Mouse (Mus musculus) stomach, embryonic 14.5 days (tissue): Measurements from ENCODE around the gene Phactr2. TPM values are rescaled to one million over a fixed set of nuclear protein-coding genes. Genes with fewer than 3 reads are reported as not detected.

Experiments used
- ATAC-seq: fragments of 200-750 bp; cut with Nextera tagmentation; 2 replicates; pipeline ENCODE4 v1.8.0; 2017; ENCODE audit warnings: low read depth, moderate TSS enrichment; ENCODE audit not compliant: insufficient number of reproducible peaks, insufficient read depth, low FRiP score
- H3K27ac ChIP-seq: fragments of 300-500 bp; sonication (generic); 2 replicates; pipeline ENCODE4 v1.5.1; 2014; ENCODE audit warnings: mild to moderate bottlenecking, low read length, moderate library complexity, mixed read lengths
- H3K27me3 ChIP-seq: fragments of 300-500 bp; sonication (generic); 2 replicates; pipeline ENCODE4 v1.6.1; 2014; ENCODE audit warnings: low read length, control low read depth, mixed read lengths; ENCODE audit not compliant: control insufficient read depth, insufficient read depth
- H3K36me3 ChIP-seq: fragments of 300-500 bp; sonication (generic); 2 replicates; pipeline ENCODE4 v1.6.1; 2014; ENCODE audit warnings: mild to moderate bottlenecking, control low read depth, low read length, moderate library complexity, mixed read lengths; ENCODE audit not compliant: control insufficient read depth, insufficient read depth
- H3K4me1 ChIP-seq: fragments of 300-500 bp; sonication (generic); 2 replicates; pipeline ENCODE4 v1.6.1; 2014; ENCODE audit warnings: low read length, control low read depth, mixed read lengths; ENCODE audit not compliant: control insufficient read depth, insufficient read depth
- H3K4me2 ChIP-seq: fragments of 300-500 bp; sonication (generic); replicated peaks from 2 replicates; pipeline ENCODE4 v1.6.1; 2014; ENCODE audit warnings: low read depth, low read length, control low read depth
- H3K4me3 ChIP-seq: fragments of 300-500 bp; sonication (generic); 2 replicates; pipeline ENCODE4 v1.5.1; 2014; ENCODE audit warnings: low read depth, low read length, control low read depth
- H3K9ac ChIP-seq: fragments of 300-500 bp; sonication (generic); replicated peaks from 2 replicates; pipeline ENCODE4 v1.6.1; 2014; ENCODE audit warnings: low read depth, mild to moderate bottlenecking, control low read depth, low read length, moderate library complexity, mixed read lengths
- H3K9me3 ChIP-seq: fragments of 300-500 bp; sonication (generic); 2 replicates; pipeline ENCODE4 v1.6.1; 2016; ENCODE audit warnings: low read depth, low read length, control low read depth; ENCODE audit not compliant: control insufficient read depth
- WGBS: fragments of 180-500 bp; shearing (Covaris S2); extraction: QIAGEN DNeasy Blood & Tissue Kit; methylation state at CpG from one replicate; pipeline ENCODE4 v1.1.7; 2014; 5-methylcytosine and 5-hydroxymethylcytosine counted together
- polyA plus RNA-seq: library from polyadenylated mRNA; unstranded; fragments of >200 nt; fragmentation: Nextera tagmentation; extraction: Ambion mirVana; gene quantifications from 2 replicates; pipeline ENCODE4 v1.2.1, GENCODE M21; 2014

The Phactr2 gene
- polyA plus RNA-seq, 1 experiment from 2014 or later = 48.8 TPM

DNA sequence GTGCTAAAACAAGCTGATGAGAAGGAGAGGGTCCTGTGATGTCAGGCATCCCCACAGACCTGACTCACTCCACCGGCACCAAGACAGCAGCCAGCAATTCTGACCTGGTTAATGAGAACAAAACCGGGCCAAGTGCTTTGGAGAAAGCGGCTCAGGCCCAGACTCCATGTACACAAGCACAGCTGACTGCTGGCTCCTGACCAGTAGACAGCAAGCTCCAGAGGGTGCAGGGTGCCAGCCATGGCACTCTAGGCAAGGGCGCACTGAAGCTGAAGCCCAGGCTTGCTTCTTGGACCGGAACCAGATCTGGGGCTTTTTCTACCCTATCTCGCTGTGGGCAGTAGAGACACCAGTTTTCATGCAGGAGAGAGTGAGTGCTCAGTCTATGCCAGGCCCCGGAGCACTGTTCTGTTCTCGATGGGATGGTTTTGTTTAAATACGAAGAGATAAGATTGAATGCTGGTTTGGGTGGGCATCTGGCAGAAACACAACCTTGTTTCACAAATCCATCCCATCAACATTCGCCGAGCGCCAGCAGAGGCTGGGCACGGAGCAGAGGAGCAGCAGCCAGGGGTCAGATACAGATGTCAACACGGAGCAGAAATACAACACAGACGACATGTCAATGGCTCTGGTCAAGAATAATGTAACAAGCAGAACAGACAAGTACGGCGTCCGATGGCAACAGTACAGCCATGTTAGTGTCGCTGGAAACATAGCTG is 61.8 kb downstream of the Phactr2 start:
- WGBS = 81% methylated on average over 19 of the region's 19 CpGs
- Histone ChIP-seq H3K27ac (no peak overlapping the region), H3K9ac (no peak overlapping the region), H3K4me2 (no peak overlapping the region), H3K27me3 (no peaks in the 10 kb centered on the region), H3K9me3 (no peaks in the 10 kb centered on the region), H3K4me1 (no peaks in the 10 kb centered on the region), H3K4me3 (no peak overlapping the region), H3K36me3 (no peaks in the 10 kb centered on the region)
- ATAC-seq = no peak

DNA sequence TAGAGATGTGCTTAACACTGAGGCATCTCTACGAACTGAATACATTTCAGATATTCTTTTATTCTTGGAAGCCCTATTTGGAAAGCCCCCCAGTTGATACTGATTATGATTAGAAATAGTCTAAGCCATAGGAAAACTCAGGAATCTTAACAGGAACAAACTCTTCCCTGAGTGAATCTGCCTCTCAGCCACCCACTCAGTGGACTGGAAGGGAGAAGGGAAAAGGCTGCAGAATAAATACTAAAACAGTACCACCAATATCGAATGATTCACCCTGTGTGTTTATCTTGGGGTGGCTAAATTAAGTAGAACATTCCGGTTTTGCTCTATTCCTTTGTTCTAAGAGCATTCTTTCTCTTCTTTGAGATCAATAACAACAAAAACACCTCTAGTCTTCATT is 63.2 kb downstream of the Phactr2 start:
- Histone ChIP-seq H3K27me3 (no peaks in the 10 kb centered on the region), H3K4me3 (no peak overlapping the region), H3K9ac (no peak overlapping the region), H3K36me3 (no peaks in the 10 kb centered on the region), H3K4me2 (no peak overlapping the region), H3K9me3 (no peaks in the 10 kb centered on the region), H3K27ac (no peak overlapping the region), H3K4me1 (no peaks in the 10 kb centered on the region)
- 82% methylated on average over 3 of the region's 3 CpGs for WGBS
- no peak for ATAC-seq

DNA sequence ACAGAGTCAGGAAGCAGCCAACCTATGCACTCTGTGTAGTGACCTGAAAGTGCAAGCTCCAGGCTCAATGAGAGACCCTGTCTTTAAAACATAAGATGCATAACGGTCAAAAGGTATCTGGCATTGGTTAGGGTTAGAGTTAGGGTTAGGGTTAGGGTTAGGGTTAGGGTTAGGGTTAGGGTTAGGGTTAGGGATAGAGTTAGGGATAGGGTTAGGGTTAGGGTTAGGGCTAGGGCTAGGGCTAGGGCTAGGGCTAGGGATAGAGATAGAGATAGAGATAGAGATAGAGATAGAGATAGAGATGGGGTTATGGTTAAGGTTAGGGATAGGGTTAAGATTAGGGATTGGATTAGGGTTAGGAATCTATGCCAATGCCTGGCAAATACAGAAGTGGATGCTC is 72.2 kb downstream of the Phactr2 start:
- no peak overlapping the region for H3K27ac ChIP-seq
- no peak overlapping the region for H3K4me3 ChIP-seq
- no peaks in the 10 kb centered on the region for H3K36me3 ChIP-seq
- H3K4me2 ChIP-seq = no peak overlapping the region
- H3K4me1 ChIP-seq = no peaks in the 10 kb centered on the region
- H3K9me3 ChIP-seq = no peaks in the 10 kb centered on the region
- WGBS = 79% methylated on average over 1 of the region's 1 CpGs
- no peak overlapping the region for H3K9ac ChIP-seq
- ATAC-seq = no peak
- no peaks in the 10 kb centered on the region for H3K27me3 ChIP-seq

DNA sequence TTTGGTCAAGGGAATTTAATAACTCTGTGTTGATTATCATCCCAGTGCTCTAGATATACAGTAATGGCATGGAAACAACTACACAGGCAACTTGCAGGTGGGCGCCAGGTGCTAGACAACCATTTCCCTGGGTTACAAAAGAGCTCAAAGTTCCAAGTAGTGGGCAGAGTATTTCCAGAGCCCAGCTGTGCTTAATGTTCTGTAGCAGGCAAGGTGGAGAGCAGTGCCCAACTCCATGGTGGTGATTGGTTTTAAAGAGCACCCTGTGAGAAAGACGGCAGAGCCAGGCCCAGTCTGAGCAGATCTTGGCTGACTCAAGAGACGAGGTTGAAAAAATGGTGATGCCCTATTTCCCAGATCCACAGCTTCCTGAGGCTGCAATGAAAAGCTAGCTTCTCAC is 78.5 kb downstream of the Phactr2 start:
- no peaks in the 10 kb centered on the region for H3K9me3 ChIP-seq
- H3K4me1 ChIP-seq = 0 out of 2 replicates have a peak, but pooled peaks cover 2% of the 10 kb centered on the region
- ATAC-seq = no peak
- no peaks in the 10 kb centered on the region for H3K27me3 ChIP-seq
- no peaks in the 10 kb centered on the region for H3K36me3 ChIP-seq
- H3K4me3 ChIP-seq = no peak overlapping the region
- 78% methylated on average over 3 of the region's 3 CpGs for WGBS
- H3K9ac ChIP-seq = no peak overlapping the region
- H3K27ac ChIP-seq = no peak overlapping the region
- no peak overlapping the region for H3K4me2 ChIP-seq

DNA sequence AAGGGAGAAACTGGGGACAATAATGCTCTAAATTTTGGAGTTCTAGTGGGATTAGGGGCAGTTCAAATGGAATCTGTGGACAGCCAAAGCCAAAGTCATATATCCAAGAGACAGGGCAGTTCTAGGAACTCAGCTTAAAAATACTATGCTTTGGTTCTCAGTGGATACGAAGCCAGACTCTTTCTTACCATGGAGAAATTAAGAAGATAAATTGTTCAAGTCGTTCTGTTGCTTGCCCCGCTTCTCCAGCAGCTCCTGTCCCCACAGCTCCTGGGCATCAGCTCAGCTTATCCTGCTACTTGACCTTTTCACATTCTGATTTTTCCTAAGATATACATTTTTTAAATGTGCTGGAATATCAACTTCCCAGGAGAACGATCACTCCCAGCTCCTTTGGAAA is 80.2 kb downstream of the Phactr2 start:
- H3K9ac ChIP-seq = no peak overlapping the region
- H3K27ac ChIP-seq = peak overlapping the region; percentile 62; the same call in 1 of the 2 replicates
- H3K36me3 ChIP-seq = no peaks in the 10 kb centered on the region
- WGBS = 37% methylated on average over 4 of the region's 4 CpGs
- H3K4me1 ChIP-seq = 0 out of 2 replicates have a peak, but pooled peaks cover 2% of the 10 kb centered on the region
- H3K9me3 ChIP-seq = no peaks in the 10 kb centered on the region
- no peaks in the 10 kb centered on the region for H3K27me3 ChIP-seq
- H3K4me3 ChIP-seq = no peak overlapping the region
- no peak overlapping the region for H3K4me2 ChIP-seq
- no peak for ATAC-seq

DNA sequence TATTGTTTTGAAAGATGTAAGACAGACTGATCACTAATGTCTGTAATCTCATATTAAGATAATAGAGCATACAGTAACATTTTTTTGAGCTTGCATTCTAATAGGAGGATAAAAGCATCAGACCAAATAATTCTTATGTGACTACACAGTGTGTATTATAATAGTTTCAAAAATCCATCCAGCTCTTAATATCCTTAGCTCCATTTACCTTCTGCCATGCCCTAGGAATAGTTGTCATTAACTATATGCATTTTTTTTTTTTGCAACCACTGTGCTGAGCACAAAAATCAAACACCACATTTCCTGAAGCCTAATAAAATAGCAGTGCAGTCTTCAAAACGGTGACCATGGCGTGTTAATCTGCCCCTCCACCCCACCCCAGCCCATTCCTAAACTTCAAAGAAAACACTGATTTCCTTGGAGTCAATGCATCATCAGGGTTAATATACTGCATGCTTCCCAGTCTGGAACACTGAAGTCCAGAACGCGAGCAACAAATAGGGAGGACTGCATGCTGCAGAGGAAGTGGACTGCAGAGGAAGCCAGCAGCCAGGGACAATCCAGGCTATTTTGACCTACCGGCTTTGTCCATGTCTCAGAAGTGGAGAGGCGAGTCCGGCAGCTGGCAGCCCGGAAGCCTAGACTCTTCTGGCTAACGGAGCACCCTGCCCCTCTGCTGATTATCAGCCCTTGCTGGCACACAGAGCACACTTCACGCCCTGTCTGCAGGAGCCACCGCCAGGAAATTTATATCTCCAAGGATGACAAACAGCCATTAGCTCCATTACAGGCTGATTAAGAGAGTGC is 85.9 kb downstream of the Phactr2 start:
- Histone ChIP-seq H3K9me3 (no peaks in the 10 kb centered on the region), H3K4me2 (peak overlapping the region; percentile 45), H3K4me1 (peaks cover 5% of the 10 kb centered on the region; the same call in 1 of the 2 replicates), H3K36me3 (no peaks in the 10 kb centered on the region), H3K27ac (peak overlapping the region; percentile 87), H3K4me3 (peak overlapping the region; percentile 24), H3K27me3 (no peaks in the 10 kb centered on the region), H3K9ac (peak overlapping the region; percentile 48)
- WGBS = 5% methylated on average over 11 of the region's 11 CpGs
- ATAC-seq = peak; percentile 56; the same call in 1 of the 2 replicates

DNA sequence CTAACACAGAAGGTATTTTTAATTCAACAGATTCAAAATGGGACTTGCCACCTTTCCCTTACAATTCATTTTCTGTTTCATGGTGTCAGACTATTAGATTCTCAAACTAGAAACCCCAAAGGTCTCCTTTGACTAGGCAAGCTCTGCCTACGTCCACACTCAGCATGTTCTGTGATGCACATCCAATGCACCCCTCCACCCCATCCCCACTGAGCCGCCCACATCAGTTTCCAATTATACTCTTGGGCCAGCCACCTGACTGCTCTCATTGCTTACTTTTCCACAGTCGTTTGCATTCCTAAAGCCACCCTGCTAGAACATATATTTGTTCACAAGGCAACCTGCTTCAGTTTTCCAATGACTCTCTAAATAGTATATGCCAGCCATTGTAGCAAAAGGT is 89.3 kb downstream of the Phactr2 start:
- no peak overlapping the region for H3K27ac ChIP-seq
- H3K27me3 ChIP-seq = no peaks in the 10 kb centered on the region
- H3K9me3 ChIP-seq = no peaks in the 10 kb centered on the region
- H3K4me2 ChIP-seq = no peak overlapping the region
- peaks cover 5% of the 10 kb centered on the region; the same call in 1 of the 2 replicates for H3K4me1 ChIP-seq
- ATAC-seq = peak; percentile 46; the same call in 1 of the 2 replicates
- WGBS = 59% methylated on average over 3 of the region's 3 CpGs
- no peak overlapping the region for H3K4me3 ChIP-seq
- no peaks in the 10 kb centered on the region for H3K36me3 ChIP-seq
- no peak overlapping the region for H3K9ac ChIP-seq

DNA sequence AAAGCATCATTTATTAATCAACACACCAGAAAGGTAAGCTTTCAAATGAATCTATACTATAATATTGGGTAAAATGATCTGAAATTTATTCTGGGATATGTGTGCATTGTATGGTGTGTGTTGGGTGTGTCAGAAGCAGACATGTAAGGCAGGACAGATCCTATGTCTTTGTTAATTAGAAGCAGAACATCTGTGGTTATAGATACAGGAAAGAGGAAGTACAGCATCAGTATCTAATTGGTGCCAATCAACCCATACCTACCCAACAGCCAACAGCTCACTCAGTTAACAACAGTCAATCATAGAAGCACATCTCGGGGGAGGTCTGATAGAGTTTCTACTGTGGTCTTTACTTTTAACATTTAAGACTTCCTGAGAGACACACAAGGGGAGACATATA is 96.3 kb downstream of the Phactr2 start:
- H3K27me3 ChIP-seq = no peaks in the 10 kb centered on the region
- H3K27ac ChIP-seq = peak overlapping the region; percentile 92; the same call in 1 of the 2 replicates
- ATAC-seq = no peak
- 89% methylated on average over 1 of the region's 1 CpGs for WGBS
- H3K36me3 ChIP-seq = no peaks in the 10 kb centered on the region
- peaks cover 19% of the 10 kb centered on the region for H3K4me1 ChIP-seq
- no peaks in the 10 kb centered on the region for H3K9me3 ChIP-seq
- H3K9ac ChIP-seq = no peak overlapping the region
- H3K4me2 ChIP-seq = no peak overlapping the region
- H3K4me3 ChIP-seq = no peak overlapping the region
